Mouse (Mus musculus): ENCODE measurements around the gene Tsga10ip. TPM values are rescaled to one million over a fixed set of nuclear protein-coding genes. Genes with fewer than 3 reads are reported as not detected.
A peak's percentile ranks its signal among the peaks of the same experiment; 100 is the strongest.
"Not testable (repeated sequence)": the region's sequence is repeated elsewhere in the genome, so short reads cannot be mapped to it uniquely, and the experiment has no call there.

The Tsga10ip gene
- total RNA-seq, 2 experiments from 2014 or later = not detected

GRCm38 (mm10) chr19:5424092-5424781 is 21.9 kb upstream of the Tsga10ip start:
- peak; percentile 36 for ATAC-seq (replicated peaks; ENCODE audit: poor library complexity, severe bottlenecking)

GRCm38 (mm10) chr19:5423561-5423960 is 21.2 kb upstream of the Tsga10ip start:
- no peak for ATAC-seq (replicated peaks; ENCODE audit: poor library complexity, severe bottlenecking)

DNA sequence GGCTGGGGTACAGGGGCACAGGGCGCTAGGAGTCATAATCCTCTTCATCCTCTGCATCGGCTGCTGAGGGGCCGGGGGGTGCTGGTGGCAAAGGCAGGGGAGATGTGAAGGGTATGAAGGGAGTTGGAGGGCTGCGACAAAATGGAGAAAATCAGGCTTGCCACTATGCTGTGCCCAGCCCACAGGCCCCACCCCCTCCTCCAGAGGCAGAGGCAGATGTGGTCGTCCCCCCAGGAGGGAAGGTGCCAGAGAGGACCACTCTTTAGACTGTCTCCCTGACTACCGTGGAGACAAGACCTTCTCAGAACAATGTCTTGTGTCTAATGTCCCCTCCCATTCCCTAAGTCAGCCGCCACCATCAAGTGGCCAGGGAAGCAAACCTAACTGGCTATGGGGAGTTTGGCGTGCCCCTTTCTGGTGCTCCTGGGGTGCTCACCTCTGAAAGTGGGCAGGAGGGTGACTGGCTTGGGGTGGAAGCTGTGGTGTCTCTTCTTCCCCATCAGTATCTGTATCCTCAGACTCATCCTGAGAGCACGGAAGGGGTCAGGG is 20.6 kb upstream of the Tsga10ip start:
- ATAC-seq (replicated peaks; ENCODE audit: poor library complexity, severe bottlenecking) = no peak

DNA sequence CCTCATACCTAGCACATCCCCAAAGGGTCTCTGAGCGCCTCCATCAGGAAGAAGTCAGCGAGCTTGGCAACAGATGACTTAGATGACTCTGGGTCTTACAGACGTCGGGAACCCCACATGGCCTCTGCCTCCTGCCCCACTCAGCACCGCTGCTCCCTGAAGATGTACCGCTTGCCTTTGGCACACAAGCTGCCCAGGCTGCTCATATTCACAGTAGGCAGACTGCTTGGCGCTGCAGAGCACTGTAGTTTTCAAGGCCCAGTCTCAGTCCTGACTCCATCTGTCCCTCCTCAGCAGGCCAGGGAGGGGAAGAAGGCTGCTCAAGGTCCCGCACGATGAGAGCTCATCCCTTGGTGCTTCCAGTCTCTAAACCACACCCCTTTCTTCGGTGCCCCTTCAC is 19.9 kb upstream of the Tsga10ip start:
- ATAC-seq (replicated peaks; ENCODE audit: poor library complexity, severe bottlenecking) = no peak

GRCm38 (mm10) chr19:5421784-5422183 is 19.5 kb upstream of the Tsga10ip start:
- no peak for ATAC-seq (replicated peaks; ENCODE audit: poor library complexity, severe bottlenecking)

DNA sequence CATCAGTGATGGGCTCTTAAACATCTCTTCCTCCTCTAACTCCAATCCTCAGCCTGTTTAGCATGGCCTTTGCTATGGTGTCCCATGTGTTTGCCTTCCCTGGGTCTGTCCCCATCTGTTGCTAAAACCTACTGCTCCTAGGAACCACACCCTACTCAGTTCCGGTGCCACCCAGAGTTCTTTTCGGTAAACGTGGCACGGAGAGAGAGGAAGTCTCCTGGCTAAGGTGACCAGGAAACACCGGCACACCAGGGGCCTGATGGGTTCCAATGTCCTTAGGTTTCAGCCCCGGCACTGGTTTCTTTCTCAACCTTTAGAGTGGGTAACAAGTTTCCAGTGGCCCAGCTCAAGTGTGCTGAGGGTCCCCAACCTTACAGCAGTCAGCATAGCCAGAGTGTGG is 18.3 kb upstream of the Tsga10ip start:
- no peak for ATAC-seq (replicated peaks; ENCODE audit: poor library complexity, severe bottlenecking)

GRCm38 (mm10) chr19:5419630-5420029 is 17.3 kb upstream of the Tsga10ip start:
- no peak for ATAC-seq (replicated peaks; ENCODE audit: poor library complexity, severe bottlenecking)

DNA sequence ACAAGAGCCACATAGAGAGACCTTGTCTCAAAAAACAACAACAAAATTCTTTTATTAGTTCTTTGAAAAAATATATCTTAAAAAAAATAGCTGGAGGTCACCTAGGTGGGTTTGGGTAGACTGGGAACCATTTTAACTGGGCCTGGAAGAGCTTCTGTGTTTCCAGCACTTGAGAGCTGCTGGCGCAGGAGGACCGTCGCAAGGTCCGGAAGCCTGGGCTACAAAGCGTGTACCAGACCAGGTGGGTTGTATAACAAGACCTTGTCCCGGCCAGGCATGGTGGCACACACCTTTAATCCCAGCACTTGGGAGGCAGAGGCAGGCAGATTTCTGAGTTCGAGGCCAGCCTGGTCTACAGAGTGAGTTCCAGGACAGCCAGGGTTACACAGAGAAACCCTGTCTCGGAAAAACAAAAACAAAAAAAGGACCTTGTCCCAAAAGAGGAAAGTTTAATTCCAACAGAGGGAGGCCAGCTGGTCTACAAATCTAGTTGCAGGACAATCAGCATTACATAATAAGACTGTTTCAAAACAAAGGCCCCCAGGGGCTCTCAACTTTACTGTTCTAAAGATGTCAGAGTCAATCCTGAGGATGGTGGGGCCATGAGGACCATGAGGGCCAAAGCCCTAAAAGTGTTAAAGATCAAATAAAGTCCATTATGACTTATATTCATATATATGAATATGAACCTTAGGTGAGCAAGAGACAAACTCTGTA is 16.6 kb upstream of the Tsga10ip start:
- no peak for ATAC-seq (replicated peaks; ENCODE audit: poor library complexity, severe bottlenecking)

- no peak for ATAC-seq (replicated peaks; ENCODE audit: poor library complexity, severe bottlenecking)
Measured at GRCm38 (mm10) chr19:5414534-5414957, 12.2 kb upstream of the Tsga10ip start.

- no peak for ATAC-seq (replicated peaks; ENCODE audit: poor library complexity, severe bottlenecking)
Measured at GRCm38 (mm10) chr19:5413840-5414239, 11.5 kb upstream of the Tsga10ip start.

DNA sequence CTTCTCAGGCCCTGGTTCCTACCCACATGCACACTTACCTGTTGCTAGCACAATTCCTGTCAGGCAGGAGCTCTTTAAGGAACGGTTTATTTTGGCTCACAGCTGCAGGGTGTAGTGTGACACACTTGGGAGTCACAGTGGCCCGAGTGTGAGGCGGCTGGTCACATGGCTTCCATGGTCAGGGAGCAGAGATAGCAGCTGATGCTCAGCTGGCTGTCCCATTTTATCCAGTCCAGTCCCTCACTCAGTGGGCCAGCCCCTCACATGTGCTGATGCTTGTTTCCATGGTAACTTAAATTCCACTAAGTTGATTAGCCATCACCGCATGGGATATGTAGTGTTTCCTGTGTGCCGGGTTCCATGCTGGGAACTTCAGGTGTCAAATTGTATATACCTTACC is 9.6 kb upstream of the Tsga10ip start:
- ATAC-seq (replicated peaks; ENCODE audit: poor library complexity, severe bottlenecking) = no peak

DNA sequence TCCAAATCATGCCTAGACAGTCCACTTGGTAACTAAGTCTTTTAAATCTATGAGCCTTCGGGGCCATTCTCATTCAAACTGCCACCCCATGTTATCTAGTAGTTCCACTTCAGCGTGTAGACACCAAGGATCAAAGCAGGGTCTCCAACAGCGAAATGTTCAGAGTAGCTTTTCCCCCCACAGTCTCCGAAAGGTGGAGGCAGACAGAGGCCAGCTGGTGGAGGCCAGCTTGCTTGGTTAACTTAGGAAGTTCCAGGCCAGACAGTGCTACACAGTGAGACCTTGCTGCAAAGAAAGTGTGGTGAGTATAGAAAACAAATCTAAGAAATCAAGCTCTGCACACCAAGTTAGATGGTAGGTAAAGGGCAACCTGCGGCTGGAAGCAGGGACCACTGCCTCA is 8.3 kb upstream of the Tsga10ip start:
- no peak for ATAC-seq (replicated peaks; ENCODE audit: poor library complexity, severe bottlenecking)

GRCm38 (mm10) chr19:5409068-5409467 is 6.7 kb upstream of the Tsga10ip start:
- ATAC-seq (replicated peaks; ENCODE audit: poor library complexity, severe bottlenecking) = no peak

DNA sequence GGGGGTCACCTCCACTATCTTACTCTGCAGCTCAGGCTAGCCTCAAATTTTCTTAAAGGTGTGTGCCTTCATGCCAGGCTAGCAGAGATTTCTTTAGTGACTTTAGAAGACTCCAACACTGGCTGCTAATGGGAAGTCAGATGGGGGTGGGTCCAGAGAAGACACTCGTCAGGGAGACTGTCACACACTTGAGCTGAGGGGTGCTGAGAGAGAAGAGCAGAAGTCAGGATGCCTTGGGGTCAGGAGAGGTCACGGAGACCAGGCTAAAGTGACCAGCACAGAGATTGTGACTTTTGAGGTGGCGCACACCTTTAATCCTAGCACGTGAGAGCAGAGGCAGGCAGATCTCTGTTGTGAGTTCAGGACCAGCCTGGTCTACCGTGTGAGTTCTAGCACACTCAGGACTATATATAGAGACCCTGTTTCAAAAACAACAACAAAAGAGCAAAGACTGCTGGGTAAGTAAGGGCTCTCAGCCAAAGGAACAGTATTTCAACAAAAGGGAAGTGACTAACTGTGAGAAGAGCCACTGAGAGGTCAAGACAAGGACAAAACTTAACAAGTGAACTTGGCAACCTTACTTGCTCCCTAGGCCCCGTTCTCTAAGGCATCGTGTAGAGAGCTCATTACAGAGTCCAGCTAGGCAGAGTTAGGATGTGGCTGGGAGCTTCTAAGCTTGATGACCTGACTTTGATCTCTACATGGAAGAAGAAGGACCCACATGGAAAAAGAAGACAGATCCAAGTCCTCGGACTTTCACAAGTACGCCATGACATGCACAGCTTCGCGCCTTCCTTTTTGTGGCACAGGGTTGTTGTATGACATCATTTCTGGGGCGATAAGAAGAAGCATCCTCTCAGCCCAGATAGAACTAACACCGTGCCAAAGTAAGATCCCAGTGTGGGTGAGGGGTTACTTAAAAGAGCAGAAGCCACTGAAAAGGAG is 6.0 kb upstream of the Tsga10ip start:
- ATAC-seq (replicated peaks; ENCODE audit: poor library complexity, severe bottlenecking) = peak; percentile 49

DNA sequence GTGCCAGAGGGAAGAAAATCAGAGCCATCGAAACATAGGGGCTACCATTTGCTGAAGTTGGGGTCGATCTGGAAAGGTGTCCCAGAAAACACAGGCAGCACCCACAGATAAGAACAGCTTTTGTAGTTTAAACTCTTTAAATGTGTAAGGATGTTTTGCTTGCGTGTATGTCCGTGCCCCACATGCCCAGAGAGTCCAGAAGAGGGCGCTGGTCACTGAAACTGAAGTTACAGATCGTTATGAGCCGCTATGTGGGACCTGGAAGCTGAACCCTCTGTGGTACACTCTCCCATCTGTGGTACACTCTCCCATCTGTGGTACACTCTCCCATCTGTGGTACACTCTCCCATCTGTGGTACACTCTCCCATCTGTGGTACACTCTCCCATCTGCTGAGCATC is 4.8 kb upstream of the Tsga10ip start:
- peak; percentile 47; the same call in 1 of the 2 replicates for ATAC-seq (replicated peaks; ENCODE audit: poor library complexity, severe bottlenecking)

DNA sequence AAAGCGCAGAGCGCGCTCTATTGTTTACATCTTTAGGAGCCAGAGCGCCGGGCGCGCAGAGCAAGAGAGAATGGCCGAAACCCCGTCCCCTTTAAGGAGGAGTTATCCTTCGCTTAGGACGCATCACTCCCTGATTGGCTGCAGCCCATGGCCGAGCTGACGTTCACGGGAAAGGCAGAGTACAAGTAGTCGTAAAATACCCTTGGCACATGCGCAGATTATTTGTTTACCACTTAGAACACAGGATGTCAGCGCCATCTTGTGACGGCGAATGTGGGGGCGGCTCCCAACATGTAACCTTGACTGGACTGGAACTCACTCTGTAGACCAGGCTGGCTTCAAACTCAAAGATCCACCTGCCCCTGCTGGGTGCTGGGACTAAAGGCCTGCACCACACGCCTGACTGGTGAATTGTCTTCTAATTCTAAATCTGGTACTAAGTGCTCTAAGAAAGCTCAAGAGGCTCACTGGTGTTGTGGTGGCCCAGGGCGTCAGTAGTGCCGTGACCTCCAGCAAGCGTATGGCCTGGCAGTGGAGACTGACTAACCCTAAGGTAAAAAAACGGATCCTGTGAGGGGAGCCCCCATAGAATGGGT is 4.3 kb upstream of the Tsga10ip start:
- ATAC-seq (replicated peaks; ENCODE audit: poor library complexity, severe bottlenecking) = peak; percentile 40

DNA sequence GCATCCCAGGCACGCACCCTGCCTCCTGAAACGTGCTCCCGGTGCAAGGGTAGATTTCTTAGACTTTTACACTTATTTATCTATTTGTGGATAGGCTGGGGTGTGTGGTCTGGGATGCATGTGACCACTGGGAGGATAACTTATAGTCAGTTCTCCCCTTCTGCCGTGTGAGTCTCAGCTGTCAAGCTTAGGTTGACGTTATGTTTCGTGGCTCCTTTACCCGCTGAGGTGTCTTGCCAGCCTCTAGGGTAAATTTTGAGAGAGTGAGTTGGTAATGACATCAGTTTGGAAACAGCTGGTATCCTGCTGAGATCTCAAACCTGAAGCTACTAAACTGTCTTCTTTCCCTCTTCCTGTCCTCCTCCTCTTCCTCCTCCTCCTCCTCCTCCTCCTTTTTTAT is 3.6 kb upstream of the Tsga10ip start:
- no peak for ATAC-seq (replicated peaks; ENCODE audit: poor library complexity, severe bottlenecking)

DNA sequence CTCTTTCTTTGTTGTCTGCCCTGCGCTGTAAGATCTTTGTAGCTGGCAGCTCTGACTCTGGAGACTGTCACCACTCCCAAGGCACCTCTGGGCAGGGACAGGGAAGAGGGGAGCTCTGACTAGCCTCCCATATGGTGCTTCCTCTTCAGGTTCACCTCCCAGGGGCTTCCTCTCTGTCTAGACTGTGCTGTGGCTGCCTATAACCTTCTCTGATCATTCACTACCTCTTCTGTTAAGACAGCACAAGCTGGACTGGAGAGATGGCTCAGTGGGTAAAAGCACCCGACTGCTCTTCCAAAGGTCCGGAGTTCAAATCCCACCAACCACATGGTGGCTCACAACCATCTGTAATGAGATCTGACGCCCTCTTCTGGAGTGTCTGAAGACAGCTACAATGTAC is 1.3 kb downstream of the Tsga10ip start:
- ATAC-seq (replicated peaks; ENCODE audit: poor library complexity, severe bottlenecking) = not testable (repeated sequence)

GRCm38 (mm10) chr19:5395371-5395770 is 7.0 kb downstream of the Tsga10ip start:
- ATAC-seq (replicated peaks; ENCODE audit: poor library complexity, severe bottlenecking) = peak; percentile 27; the same call in 1 of the 2 replicates

- no peak for ATAC-seq (replicated peaks; ENCODE audit: poor library complexity, severe bottlenecking)
Measured at GRCm38 (mm10) chr19:5394168-5394567, 8.2 kb downstream of the Tsga10ip start.

All from granulocyte monocyte progenitor cell, adult 5-6 weeks (primary cell).